Mouse (Mus musculus) inflammation-experienced regulatory T-cells (primary cell): ENCODE results near the gene Acad9. TPM values are rescaled to one million over a fixed set of nuclear protein-coding genes. Genes with fewer than 3 reads are reported as not detected.

ENCODE experiments used
- polyA plus RNA-seq, 2 experiments: library from polyadenylated mRNA; unstranded; fragments of 100-300 nt; shearing (Covaris generic); gene quantifications; one replicate each; pipeline ENCODE4 v1.2.1; 2017

The Acad9 gene
- polyA plus RNA-seq, result 10 to 100 TPM; 61.2 to 68.9 TPM

GRCm38 (mm10) chr3:36065843-36066651, at the start of gene Acad9:
Acad9 (plus strand) TSS chr3:36065979.

DNA sequence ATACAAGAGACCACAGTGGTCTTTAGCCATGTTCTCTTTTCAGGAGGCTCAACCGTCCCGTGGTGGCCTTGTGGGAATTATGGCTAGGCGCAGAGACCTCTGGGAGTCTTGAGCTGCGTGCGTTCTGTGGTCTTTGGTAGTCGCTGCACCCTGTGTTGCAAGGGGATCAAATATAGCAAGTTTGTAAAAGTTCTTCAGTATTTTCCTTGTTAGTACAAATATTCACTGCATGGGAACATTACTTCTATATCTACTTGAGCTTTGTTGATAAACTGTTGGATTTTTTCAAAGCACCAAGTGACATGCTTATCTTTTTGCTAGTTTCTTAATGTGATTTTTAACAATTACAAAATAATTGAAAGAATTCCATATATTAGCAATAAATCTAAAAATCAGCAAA, 12.3 kb upstream of the Acad9 start, which contains the start of gene Ccdc144b:
Gene Ccdc144b (minus strand): TSS at position 101 of the 400 bp plus-strand sequence.

Other genes with a start within 250 kb of the Acad9 start
- 10 to 100 TPM; 58.0 to 64.6 TPM for gene Dcun1d1, start 128.5 kb upstream of the Acad9 start, polyA plus RNA-seq
- gene Mccc1, start 65.3 kb upstream of the Acad9 start, polyA plus RNA-seq, result 10 to 100 TPM; 26.2 to 30.5 TPM
- not detected for gene Ccdc144b, start 12.4 kb upstream of the Acad9 start, polyA plus RNA-seq
- gene D3Ertd254e, start 85.0 kb downstream of the Acad9 start, polyA plus RNA-seq, result 10 to 100 TPM in 1 of 2 experiments, 1 to 10 TPM in 1; 3.8 to 10.2 TPM
- gene Qrfpr, start 156.3 kb downstream of the Acad9 start, polyA plus RNA-seq, result 1 to 10 TPM in 1 of 2 experiments, under 1 TPM in 1; 0.18 to 1.5 TPM